Mouse (Mus musculus): Measurements from ENCODE around the gene Ssh1. TPM values are rescaled to one million over a fixed set of nuclear protein-coding genes. Genes with fewer than 3 reads are reported as not detected.
A peak's percentile ranks its signal among the peaks of the same experiment; 100 is the strongest.

Ssh1 gene
- polyA plus RNA-seq, 1 experiment from 2014 or later, result 19.4 TPM

DNA sequence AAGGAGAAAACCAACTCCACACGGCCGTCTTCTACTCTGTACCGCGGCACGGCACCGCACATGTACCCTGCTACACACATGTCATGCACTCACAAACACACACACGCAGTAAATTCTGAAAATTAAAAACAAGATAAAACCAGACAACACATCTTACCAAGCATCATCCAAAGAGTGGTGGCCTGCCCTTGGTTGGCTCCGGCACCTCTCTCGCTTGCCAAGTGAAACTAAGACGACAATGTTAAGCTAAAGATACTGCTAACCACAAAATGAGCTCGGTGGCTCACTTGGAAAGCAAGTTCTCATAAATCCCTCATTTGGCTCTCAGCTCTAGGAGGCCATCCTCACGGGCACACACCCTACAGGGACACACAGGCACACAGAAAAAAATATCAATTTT lies 94.2 kb downstream of the Ssh1 start:
- DNase-seq (ENCODE audit: low spot score) (no peak), ATAC-seq (ENCODE audit: low FRiP score) (no peak)
- Histone ChIP-seq H3K4me2 (replicated peaks) (no peak overlapping the region), H3K9me3 (ENCODE audit: control insufficient read depth, low read length) (no peaks in the 10 kb centered on the region), H3K4me1 (replicated peaks; ENCODE audit: control insufficient read depth, insufficient read depth, low read length) (peaks cover 32% of the 10 kb centered on the region), H3K27me3 (ENCODE audit: control insufficient read depth, insufficient read depth, low read length) (no peaks in the 10 kb centered on the region), H3K9ac (no peak overlapping the region), H3K27ac (no peak overlapping the region), H3K36me3 (replicated peaks; ENCODE audit: control insufficient read depth, insufficient read depth) (no peaks in the 10 kb centered on the region), H3K4me3 (replicated peaks; ENCODE audit: low read length) (no peak overlapping the region)
- 94% methylated on average over 12 of the region's 12 CpGs for WGBS

DNA sequence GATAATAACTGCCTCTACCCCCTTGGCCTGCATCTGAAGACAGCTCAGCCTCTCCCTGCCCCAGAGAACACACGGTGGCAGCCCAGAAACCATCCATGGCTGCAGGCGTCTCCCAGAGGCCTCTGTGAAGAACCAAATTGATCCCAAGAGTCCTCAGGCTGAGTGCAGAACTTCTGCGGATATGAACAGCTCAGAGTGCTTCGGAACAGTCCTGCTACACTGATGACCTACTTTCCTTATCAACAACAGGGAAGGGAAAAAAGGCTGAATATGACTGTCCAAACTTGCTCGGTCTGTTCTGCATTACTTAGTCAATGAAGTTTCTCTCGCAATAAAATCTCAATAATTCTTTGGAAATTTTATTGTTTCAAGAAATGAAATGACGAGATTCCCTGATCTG lies 101.7 kb downstream of the Ssh1 start:
- Histone ChIP-seq H3K36me3 (replicated peaks; ENCODE audit: control insufficient read depth, insufficient read depth) (no peaks in the 10 kb centered on the region), H3K4me2 (replicated peaks) (no peak overlapping the region), H3K27ac (no peak overlapping the region), H3K9ac (no peak overlapping the region), H3K9me3 (ENCODE audit: control insufficient read depth, low read length) (no peaks in the 10 kb centered on the region), H3K4me1 (replicated peaks; ENCODE audit: control insufficient read depth, insufficient read depth, low read length) (peaks cover 33% of the 10 kb centered on the region), H3K27me3 (ENCODE audit: control insufficient read depth, insufficient read depth, low read length) (no peaks in the 10 kb centered on the region), H3K4me3 (replicated peaks; ENCODE audit: low read length) (no peak overlapping the region)
- WGBS, result 79% methylated on average over 7 of the region's 7 CpGs
- ATAC-seq (ENCODE audit: low FRiP score) (no peak), DNase-seq (ENCODE audit: low spot score) (no peak)

DNA sequence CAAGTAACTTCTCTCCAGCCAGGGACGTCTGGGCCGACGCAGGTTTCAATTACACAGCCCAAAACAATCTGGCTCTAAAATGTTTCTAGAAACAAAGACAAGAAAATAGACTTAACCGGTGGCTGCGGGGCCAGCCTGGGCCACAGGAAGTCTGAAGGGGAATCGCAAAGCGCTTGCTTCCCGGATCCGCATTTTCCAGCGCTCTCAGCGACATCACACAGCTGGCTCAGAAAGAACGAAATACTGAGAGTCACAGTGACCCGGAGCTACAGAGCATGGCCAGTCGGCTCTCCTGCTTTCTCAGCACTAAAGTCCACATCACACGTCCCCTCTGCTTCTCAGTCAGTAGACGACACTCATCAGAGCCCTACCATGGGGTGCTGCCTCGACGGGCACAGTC lies 102.8 kb downstream of the Ssh1 start:
- ATAC-seq (ENCODE audit: low FRiP score) (no peak), DNase-seq (ENCODE audit: low spot score) (no peak)
- H3K9me3 ChIP-seq (ENCODE audit: control insufficient read depth, low read length), result no peaks in the 10 kb centered on the region
- 83% methylated on average over 18 of the region's 18 CpGs for WGBS
- no peaks in the 10 kb centered on the region for H3K36me3 ChIP-seq (replicated peaks; ENCODE audit: control insufficient read depth, insufficient read depth)
- no peak overlapping the region for H3K27ac ChIP-seq
- peaks cover 37% of the 10 kb centered on the region for H3K4me1 ChIP-seq (replicated peaks; ENCODE audit: control insufficient read depth, insufficient read depth, low read length)
- H3K4me3 ChIP-seq (replicated peaks; ENCODE audit: low read length), result no peak overlapping the region
- no peaks in the 10 kb centered on the region for H3K27me3 ChIP-seq (ENCODE audit: control insufficient read depth, insufficient read depth, low read length)
- no peak overlapping the region for H3K9ac ChIP-seq
- no peak overlapping the region for H3K4me2 ChIP-seq (replicated peaks)

DNA sequence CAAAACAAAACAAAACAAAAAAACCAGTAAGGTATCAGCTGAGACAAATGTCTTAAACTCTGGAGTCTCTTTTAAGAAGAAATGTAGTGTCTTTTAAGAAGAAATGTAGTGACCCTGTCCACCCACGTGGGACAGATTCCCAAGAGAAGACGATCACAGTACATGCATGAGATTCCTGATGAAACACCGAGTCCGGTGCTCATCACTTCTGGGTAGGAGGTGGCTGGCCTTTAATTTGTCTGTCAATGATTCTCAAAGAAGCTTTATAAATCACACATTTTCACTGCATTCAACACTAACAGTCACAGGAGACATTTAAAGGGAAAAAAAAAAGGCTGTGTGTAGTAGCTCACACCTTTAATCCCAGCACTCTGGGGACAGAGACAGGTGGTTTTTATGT lies 103.8 kb downstream of the Ssh1 start:
- Histone ChIP-seq H3K9ac (no peak overlapping the region), H3K4me2 (replicated peaks) (no peak overlapping the region), H3K36me3 (replicated peaks; ENCODE audit: control insufficient read depth, insufficient read depth) (no peaks in the 10 kb centered on the region), H3K4me1 (replicated peaks; ENCODE audit: control insufficient read depth, insufficient read depth, low read length) (peaks cover 47% of the 10 kb centered on the region), H3K27ac (no peak overlapping the region), H3K4me3 (replicated peaks; ENCODE audit: low read length) (no peak overlapping the region), H3K9me3 (ENCODE audit: control insufficient read depth, low read length) (no peaks in the 10 kb centered on the region), H3K27me3 (ENCODE audit: control insufficient read depth, insufficient read depth, low read length) (no peaks in the 10 kb centered on the region)
- WGBS, result 49% methylated on average over 4 of the region's 4 CpGs
- no peak for DNase-seq (ENCODE audit: low spot score)
- no peak for ATAC-seq (ENCODE audit: low FRiP score)

DNA sequence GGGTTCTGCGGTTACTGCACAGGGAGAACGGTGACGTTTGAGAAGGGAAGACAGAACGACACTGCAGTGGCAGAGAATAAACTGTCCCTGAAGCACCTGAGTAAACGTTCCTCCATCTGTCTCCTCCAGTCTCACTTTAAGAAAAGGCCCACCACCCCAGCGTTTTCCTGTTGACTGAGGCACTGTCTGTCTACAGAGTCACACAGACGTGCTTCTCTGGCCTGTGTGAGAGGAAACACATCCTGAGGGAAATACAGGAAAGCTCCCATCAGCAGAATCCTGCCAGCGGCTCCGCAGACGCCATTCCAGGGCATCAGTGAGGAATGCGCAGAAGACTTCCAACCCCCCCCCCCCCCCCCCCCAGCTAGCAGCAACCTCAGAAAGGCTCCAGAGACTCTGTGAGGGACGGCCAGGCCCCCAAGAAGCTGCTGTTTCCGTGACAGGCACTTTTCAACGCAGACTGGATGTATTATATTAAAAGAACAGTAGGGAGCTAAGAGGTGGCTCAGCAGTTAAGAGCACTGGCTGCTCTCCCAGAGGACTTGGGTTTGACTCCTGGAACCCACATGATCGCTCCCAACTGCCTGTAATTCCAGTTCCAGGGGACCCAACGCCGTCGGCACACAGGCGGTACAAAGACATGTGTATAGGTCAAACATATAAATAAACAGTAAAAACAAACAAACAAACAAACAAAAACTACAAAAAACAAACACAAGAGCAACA lies 104.3 kb downstream of the Ssh1 start:
- Histone ChIP-seq H3K9me3 (ENCODE audit: control insufficient read depth, low read length) (no peaks in the 10 kb centered on the region), H3K27me3 (ENCODE audit: control insufficient read depth, insufficient read depth, low read length) (no peaks in the 10 kb centered on the region), H3K36me3 (replicated peaks; ENCODE audit: control insufficient read depth, insufficient read depth) (no peaks in the 10 kb centered on the region), H3K4me2 (replicated peaks) (peak overlapping the region; percentile 32), H3K4me3 (replicated peaks; ENCODE audit: low read length) (no peak overlapping the region), H3K27ac (peak overlapping the region; percentile 40), H3K9ac (peak overlapping the region; percentile 5; the same call in 1 of the 2 replicates), H3K4me1 (replicated peaks; ENCODE audit: control insufficient read depth, insufficient read depth, low read length) (peaks cover 45% of the 10 kb centered on the region)
- ATAC-seq (ENCODE audit: low FRiP score) (peak; percentile 40; the same call in 1 of the 2 replicates), DNase-seq (ENCODE audit: low spot score) (no peak)
- 14% methylated on average over 19 of the region's 19 CpGs for WGBS

DNA sequence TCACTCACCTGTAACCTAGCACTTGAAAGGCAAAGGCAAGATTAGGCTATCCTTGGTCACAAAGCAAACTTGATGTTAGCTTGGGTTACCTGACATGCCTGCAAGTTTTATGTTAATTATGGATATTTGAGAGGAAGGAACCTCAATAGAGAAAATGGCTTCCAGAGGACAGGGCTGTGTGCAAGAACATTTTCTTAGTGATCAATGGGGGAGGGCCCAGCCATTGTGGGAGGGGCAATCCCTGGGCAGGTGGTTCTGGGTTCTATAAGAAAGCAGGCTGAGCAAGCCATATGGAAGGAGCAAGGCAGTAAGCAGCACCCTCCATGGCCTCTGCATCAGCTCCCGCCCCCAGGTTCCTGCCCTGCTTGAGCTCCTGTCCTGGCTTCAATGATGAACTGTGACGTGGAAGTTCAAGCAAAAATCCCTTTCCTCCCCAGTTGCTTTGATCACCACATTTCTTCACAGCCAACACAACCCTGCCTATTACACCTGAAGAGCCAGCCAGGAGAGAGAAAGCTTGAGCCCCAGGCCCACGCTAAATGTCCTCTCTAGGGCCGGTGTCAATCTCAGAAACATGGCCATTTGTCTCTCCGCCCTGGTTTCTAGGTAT lies 105.4 kb downstream of the Ssh1 start:
- Histone ChIP-seq H3K4me2 (replicated peaks) (peak overlapping the region; percentile 32; the same call in 1 of the 2 replicates), H3K4me1 (replicated peaks; ENCODE audit: control insufficient read depth, insufficient read depth, low read length) (peaks cover 55% of the 10 kb centered on the region), H3K27me3 (ENCODE audit: control insufficient read depth, insufficient read depth, low read length) (no peaks in the 10 kb centered on the region), H3K4me3 (replicated peaks; ENCODE audit: low read length) (no peak overlapping the region), H3K36me3 (replicated peaks; ENCODE audit: control insufficient read depth, insufficient read depth) (no peaks in the 10 kb centered on the region), H3K9ac (no peak overlapping the region), H3K9me3 (ENCODE audit: control insufficient read depth, low read length) (no peaks in the 10 kb centered on the region), H3K27ac (peak overlapping the region; percentile 40)
- ATAC-seq (ENCODE audit: low FRiP score) (no peak), DNase-seq (ENCODE audit: low spot score) (no peak)
- WGBS, result 85% methylated on average over 5 of the region's 5 CpGs

DNA sequence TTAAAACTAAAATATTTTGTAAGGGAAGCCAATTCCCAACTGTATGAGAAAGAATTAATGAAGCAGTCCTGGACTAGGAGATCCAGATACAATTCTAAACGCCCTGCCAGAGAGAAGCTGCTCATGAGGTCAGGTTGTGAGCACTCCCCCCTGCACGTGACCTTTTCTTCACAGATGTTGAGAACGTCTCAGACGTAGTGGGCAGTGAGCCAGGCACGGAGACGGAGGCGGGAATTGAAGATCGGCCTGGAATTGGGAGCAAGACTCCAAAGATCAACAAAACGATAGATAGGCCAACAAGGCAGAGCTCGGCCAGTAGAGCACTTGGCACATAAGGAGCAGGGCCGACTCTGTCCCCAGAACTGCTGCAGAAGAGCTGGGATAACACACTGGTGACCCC lies 106.6 kb downstream of the Ssh1 start:
- no peaks in the 10 kb centered on the region for H3K36me3 ChIP-seq (replicated peaks; ENCODE audit: control insufficient read depth, insufficient read depth)
- ATAC-seq (ENCODE audit: low FRiP score) (no peak), DNase-seq (ENCODE audit: low spot score) (no peak)
- no peak overlapping the region for H3K9ac ChIP-seq
- no peaks in the 10 kb centered on the region for H3K9me3 ChIP-seq (ENCODE audit: control insufficient read depth, low read length)
- H3K4me1 ChIP-seq (replicated peaks; ENCODE audit: control insufficient read depth, insufficient read depth, low read length), result peaks cover 67% of the 10 kb centered on the region
- no peak overlapping the region for H3K4me2 ChIP-seq (replicated peaks)
- H3K4me3 ChIP-seq (replicated peaks; ENCODE audit: low read length), result no peak overlapping the region
- H3K27ac ChIP-seq, result no peak overlapping the region
- no peaks in the 10 kb centered on the region for H3K27me3 ChIP-seq (ENCODE audit: control insufficient read depth, insufficient read depth, low read length)
- WGBS, result 62% methylated on average over 11 of the region's 11 CpGs

Other genes starting within 250 kb of the Ssh1 start
- gene Sart3, start 221.4 kb downstream of the Ssh1 start, polyA plus RNA-seq (2014; fragmentation: Nextera tagmentation; extraction: Ambion mirVana), result 33.0 and 37.1 TPM in 2 replicates
- 81.5 and 92.4 TPM in 2 replicates for gene Iscu, start 221.1 kb downstream of the Ssh1 start, polyA plus RNA-seq (2014; fragmentation: Nextera tagmentation; extraction: Ambion mirVana)
- gene Tmem119, start 193.4 kb downstream of the Ssh1 start, polyA plus RNA-seq (2014; fragmentation: Nextera tagmentation; extraction: Ambion mirVana), result 4.8 and 5.0 TPM in 2 replicates
- gene Selplg, start 161.2 kb downstream of the Ssh1 start, polyA plus RNA-seq (2014; fragmentation: Nextera tagmentation; extraction: Ambion mirVana), result 1.6 and 2.4 TPM in 2 replicates
- 172 and 177 TPM in 2 replicates for gene Coro1c, start 85.1 kb downstream of the Ssh1 start, polyA plus RNA-seq (2014; fragmentation: Nextera tagmentation; extraction: Ambion mirVana)
- gene Dao, start 9.8 kb upstream of the Ssh1 start, polyA plus RNA-seq (2014; fragmentation: Nextera tagmentation; extraction: Ambion mirVana), result not detected in 2 replicates
- 15.3 and 16.6 TPM in 2 replicates for gene Usp30, start 71.6 kb upstream of the Ssh1 start, polyA plus RNA-seq (2014; fragmentation: Nextera tagmentation; extraction: Ambion mirVana)
- 83.0 and 87.8 TPM in 2 replicates for gene Svop, start 97.7 kb upstream of the Ssh1 start, polyA plus RNA-seq (2014; fragmentation: Nextera tagmentation; extraction: Ambion mirVana)
- gene Alkbh2, start 134.3 kb upstream of the Ssh1 start, polyA plus RNA-seq (2014; fragmentation: Nextera tagmentation; extraction: Ambion mirVana), result 6.2 and 7.1 TPM in 2 replicates
- 5.4 and 6.5 TPM in 2 replicates for gene Ung, start 136.5 kb upstream of the Ssh1 start, polyA plus RNA-seq (2014; fragmentation: Nextera tagmentation; extraction: Ambion mirVana)
- gene Acacb, start 152.6 kb upstream of the Ssh1 start, polyA plus RNA-seq (2014; fragmentation: Nextera tagmentation; extraction: Ambion mirVana), result 3.6 and 3.7 TPM in 2 replicates